Mouse (Mus musculus): ENCODE results near the gene Pebp1.
"Not testable (repeated sequence)": the region's sequence is repeated elsewhere in the genome, so short reads cannot be mapped to it uniquely, and the experiment has no call there.

The Pebp1 gene

GRCm38 (mm10) chr5:117286831-117287822 lies at the start of gene Pebp1:
Gene Pebp1 (minus strand): TSS chr5:117287625.
- DNase-seq (ENCODE audit: low spot score in 2 of 2) = peak; percentile 94 to 95

- no peak for DNase-seq (ENCODE audit: low spot score in 2 of 2)
Measured at GRCm38 (mm10) chr5:117330457-117330856, 43.0 kb upstream of the Pebp1 start.

- DNase-seq (ENCODE audit: low spot score in 2 of 2) = no peak
Measured at GRCm38 (mm10) chr5:117326408-117326807, 39.0 kb upstream of the Pebp1 start.

GRCm38 (mm10) chr5:117323751-117324150 lies 36.3 kb upstream of the Pebp1 start:
- no peak for DNase-seq (ENCODE audit: low spot score in 2 of 2)

GRCm38 (mm10) chr5:117318741-117319629 lies 31.6 kb upstream of the Pebp1 start, which contains the start of gene Vsig10:
Gene Vsig10 (plus strand): TSS chr5:117319083.
- peak; percentile 40 to 46 for DNase-seq (ENCODE audit: low spot score in 2 of 2)

GRCm38 (mm10) chr5:117314587-117315428 lies 27.4 kb upstream of the Pebp1 start:
- DNase-seq (ENCODE audit: low spot score in 2 of 2) = no peak

GRCm38 (mm10) chr5:117313909-117314308 lies 26.5 kb upstream of the Pebp1 start:
- DNase-seq (ENCODE audit: low spot score in 2 of 2) = no peak

GRCm38 (mm10) chr5:117313420-117313819 lies 26.0 kb upstream of the Pebp1 start:
- DNase-seq (ENCODE audit: low spot score in 2 of 2) = peak; percentile 7 to 32

- DNase-seq (ENCODE audit: low spot score in 2 of 2) = peak; percentile 49 to 51
Measured at GRCm38 (mm10) chr5:117307699-117308098, 20.3 kb upstream of the Pebp1 start.

GRCm38 (mm10) chr5:117306826-117307225 lies 19.4 kb upstream of the Pebp1 start:
- no peak for DNase-seq (ENCODE audit: low spot score in 2 of 2)

GRCm38 (mm10) chr5:117305754-117306153 lies 18.3 kb upstream of the Pebp1 start:
- no peak for DNase-seq (ENCODE audit: low spot score in 2 of 2)

GRCm38 (mm10) chr5:117304947-117305346 lies 17.5 kb upstream of the Pebp1 start:
- DNase-seq (ENCODE audit: low spot score in 2 of 2) = peak; percentile 52 to 54

GRCm38 (mm10) chr5:117303691-117304579 lies 16.5 kb upstream of the Pebp1 start:
- no peak for DNase-seq (ENCODE audit: low spot score in 2 of 2)

- DNase-seq (ENCODE audit: low spot score in 2 of 2) = no peak
Measured at GRCm38 (mm10) chr5:117302899-117303298, 15.5 kb upstream of the Pebp1 start.

- DNase-seq (ENCODE audit: low spot score in 2 of 2) = no peak
Measured at GRCm38 (mm10) chr5:117295011-117295410, 7.6 kb upstream of the Pebp1 start.

GRCm38 (mm10) chr5:117293776-117294175 lies 6.4 kb upstream of the Pebp1 start:
- DNase-seq (ENCODE audit: low spot score in 2 of 2) = not testable (repeated sequence)

- DNase-seq (ENCODE audit: low spot score in 2 of 2) = no peak
Measured at GRCm38 (mm10) chr5:117292547-117292946, 5.1 kb upstream of the Pebp1 start.

- DNase-seq (ENCODE audit: low spot score in 2 of 2) = no peak
Measured at GRCm38 (mm10) chr5:117291312-117291711, 3.9 kb upstream of the Pebp1 start.

GRCm38 (mm10) chr5:117290081-117290480 lies 2.7 kb upstream of the Pebp1 start:
- DNase-seq (ENCODE audit: low spot score in 2 of 2) = no peak

GRCm38 (mm10) chr5:117289646-117290045 lies 2.2 kb upstream of the Pebp1 start:
- DNase-seq (ENCODE audit: low spot score in 2 of 2) = no peak

Measured in spleen, postnatal 36 days (tissue).